Comparison of ENCODE assay signal across 28 mouse cellular contexts in the genomic region with DNA sequence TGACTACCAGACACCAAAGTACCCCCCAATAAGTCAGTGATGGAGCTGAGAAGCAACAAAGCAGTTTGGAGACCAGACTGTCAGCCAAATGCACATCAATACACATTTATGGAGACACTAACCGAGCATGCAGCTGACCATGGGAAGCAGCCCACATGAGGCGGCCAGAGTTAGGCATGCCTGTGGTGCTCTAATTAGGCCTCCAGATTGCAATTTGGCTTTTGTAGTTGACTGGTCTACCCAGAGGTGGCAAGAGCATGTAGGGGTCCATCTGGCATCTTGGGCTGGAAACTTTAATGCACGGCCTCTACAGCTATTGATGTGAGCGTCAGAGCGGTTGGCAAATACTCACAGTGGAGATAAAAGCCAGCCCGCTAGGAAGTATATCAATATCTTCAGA. TPM values are rescaled to one million over a fixed set of nuclear protein-coding genes. Genes with fewer than 3 reads are reported as not detected.
DNase-seq lines count a peak whose midpoint lies in the region; ATAC-seq and TF ChIP-seq lines count a peak whose summit lies in the region.
"Had no signal": no experiment of that assay in that cellular context is flagged by ENCODE, and none has a peak within 500 bp of the region (broad histone marks: within the 10 kb centered on the region; RNA-seq: fewer than 3 reads in every experiment).

No protein-coding gene starts in this region.

- ATAC-seq in erythroblast, adult 5-6 weeks (replicated peaks; ENCODE audit: low FRiP score, poor library complexity, severe bottlenecking): no peak
- ATAC-seq: CD4-positive, CD25-positive, alpha-beta regulatory T cell, adult 4 months; forebrain, embryonic 14.5 days; forebrain, postnatal 0 days; intestine, postnatal 0 days had no signal

- H3K4me1 ChIP-seq in limb, embryonic 10.5 days: no peaks in the 10 kb centered on the region
- H3K4me1 ChIP-seq: heart, embryonic 10.5 days; heart, embryonic 13.5 days; hindbrain, embryonic 13.5 days had no signal

- 90% methylated on average over 6 of the region's 6 CpGs for WGBS in limb, embryonic 10.5 days

- DNase-seq in heart, adult 11 months: peak; percentile 43
- no peak for DNase-seq in heart, adult 18-20 months
- DNase-seq in left cerebral cortex, postnatal 4 days: peak; percentile 34
- no peak for DNase-seq in left cerebral cortex, adult 2 months (ENCODE audit: extremely low spot score in 1 of 2, low spot score in 2 of 2)
- peak; percentile 9 for DNase-seq in limb, embryonic 10.5 days (ENCODE audit: low spot score)
- DNase-seq: adrenal gland, adult 2 months; adrenal gland, postnatal 14 days; cerebellum, adult 11-12 months; cerebellum, adult 9-11 months; forebrain, postnatal 0 days; gastrocnemius, adult 2 months; gastrocnemius, postnatal 14 days; heart, adult 2 months; heart, postnatal 14 days; heart, postnatal 4 days had no signal

- no peak overlapping the region for H3K27ac ChIP-seq in left cerebral cortex, adult 2 months
- no peak overlapping the region for H3K27ac ChIP-seq in limb, embryonic 10.5 days
- H3K27ac ChIP-seq: gastrocnemius, adult 2 months; heart, adult 2 months; heart, embryonic 10.5 days; heart, embryonic 13.5 days; hindbrain, embryonic 13.5 days had no signal

- intact Hi-C loops in left cerebral cortex, postnatal 4 days (cut with DNase I): no loop called here
- intact Hi-C loops in left cerebral cortex, adult 2 months (cut with DNase I): no loop called here

- no peaks in the 10 kb centered on the region for H3K36me3 ChIP-seq in limb, embryonic 10.5 days
- H3K36me3 ChIP-seq: hindbrain, embryonic 13.5 days had no signal

- no peaks in the 10 kb centered on the region for H3K9me3 ChIP-seq in limb, embryonic 10.5 days (replicated peaks)
- H3K9me3 ChIP-seq: heart, embryonic 10.5 days; heart, embryonic 13.5 days; hindbrain, embryonic 13.5 days had no signal

- H3K4me3 ChIP-seq in left cerebral cortex, adult 2 months: no peak overlapping the region
- H3K4me3 ChIP-seq in limb, embryonic 10.5 days: no peak overlapping the region
- H3K4me3 ChIP-seq: gastrocnemius, adult 2 months; heart, adult 2 months; heart, embryonic 10.5 days; heart, embryonic 13.5 days; hindbrain, embryonic 13.5 days had no signal

- H3K27me3 ChIP-seq in limb, embryonic 10.5 days (ENCODE audit: low read depth, poor library complexity, severe bottlenecking): no peaks in the 10 kb centered on the region
- H3K27me3 ChIP-seq: heart, embryonic 13.5 days; hindbrain, embryonic 13.5 days had no signal

- no peak for TF ChIP-seq CTCF in left cerebral cortex, adult 2 months (IDR thresholded peaks at IDR 0.05)

RNA-seq across cellular contexts. Expression of a gene that starts 10.2 kb away (rescaled TPM):
- total RNA-seq in heart, adult 18-20 months (2021): 10 to 100 TPM; 20.6 to 29.0 TPM
- total RNA-seq in left cerebral cortex, postnatal 4 days (2021): 1 to 10 TPM; 1.8 to 2.3 TPM
- total RNA-seq in left cerebral cortex, adult 2 months (2021): 1 to 10 TPM; 2.0 to 2.5 TPM
- 5.7 and 7.9 TPM in 2 replicates for polyA plus RNA-seq in limb, embryonic 10.5 days (2016; fragmentation: Nextera tagmentation; extraction: Ambion mirVana)
- total RNA-seq in erythroblast, adult 5-6 weeks (2015; ENCODE audit: low replicate concordance): 4.4 and 11.7 TPM in 2 replicates
- total RNA-seq in erythroblast, adult 5-6 weeks (2017; ENCODE audit: low replicate concordance): 7.2 and 8.9 TPM in 2 replicates

RNA-seq across cellular contexts. Expression of a gene that starts 52.2 kb away (rescaled TPM):
- 1 to 10 TPM in 1 of 2 experiments, under 1 TPM in 1; 0.30 to 1.4 TPM for total RNA-seq in heart, adult 18-20 months (2021)
- not detected for total RNA-seq in left cerebral cortex, postnatal 4 days (2021)
- total RNA-seq in left cerebral cortex, adult 2 months (2021): not detected
- polyA plus RNA-seq in limb, embryonic 10.5 days (2016; fragmentation: Nextera tagmentation; extraction: Ambion mirVana): 0.10 TPM in 1 of 2 replicates, not detected in the other
- total RNA-seq in erythroblast, adult 5-6 weeks (2015; ENCODE audit: low replicate concordance): not detected in 2 replicates
- total RNA-seq in erythroblast, adult 5-6 weeks (2017; ENCODE audit: low replicate concordance): 0.60 TPM in 1 of 2 replicates, not detected in the other
- total RNA-seq: gastrocnemius, postnatal 14 days; heart, postnatal 4 days; MEL had no signal
- polyA plus RNA-seq: C2C12; CD4-positive, CD25-positive, alpha-beta regulatory T cell, adult 4 months; embryonic facial prominence, embryonic 11.5 days; frontal cortex, adult 2 months; heart, embryonic 13.5 days; heart, embryonic 16.5 days; intestine, embryonic 14.5 days; intestine, postnatal 0 days had no signal

RNA-seq across cellular contexts. Expression of a gene that starts 52.3 kb away (rescaled TPM):
- 10 to 100 TPM; 16.7 to 17.6 TPM for total RNA-seq in heart, adult 18-20 months (2021)
- total RNA-seq in left cerebral cortex, postnatal 4 days (2021): 10 to 100 TPM in 1 of 2 experiments, 1 to 10 TPM in 1; 9.3 to 11.9 TPM
- 10 to 100 TPM; 21.0 to 21.2 TPM for total RNA-seq in left cerebral cortex, adult 2 months (2021)
- 18.9 and 20.1 TPM in 2 replicates for polyA plus RNA-seq in limb, embryonic 10.5 days (2016; fragmentation: Nextera tagmentation; extraction: Ambion mirVana)
- 57.6 and 68.1 TPM in 2 replicates for total RNA-seq in erythroblast, adult 5-6 weeks (2015; ENCODE audit: low replicate concordance)
- total RNA-seq in erythroblast, adult 5-6 weeks (2017; ENCODE audit: low replicate concordance): 43.8 and 45.8 TPM in 2 replicates

Comparison
In these comparisons a context has a peak if more than half of its experiments do, and no peak if none do; other contexts are left out.
1. DNase-seq: peak in heart, adult 11 months (single experiment), left cerebral cortex, postnatal 4 days (single experiment) and limb, embryonic 10.5 days (single experiment); none in heart, adult 18-20 months (0 of 2) and left cerebral cortex, adult 2 months (0 of 2).